Mouse (Mus musculus): ENCODE measurements around the gene Plp1. TPM values are rescaled to one million over a fixed set of nuclear protein-coding genes. Genes with fewer than 3 reads are reported as not detected.

Gene Plp1
- polyA plus RNA-seq (2015; fragmentation: Nextera tagmentation; extraction: Ambion mirVana): 1.9 and 3.0 TPM in 2 replicates

DNA sequence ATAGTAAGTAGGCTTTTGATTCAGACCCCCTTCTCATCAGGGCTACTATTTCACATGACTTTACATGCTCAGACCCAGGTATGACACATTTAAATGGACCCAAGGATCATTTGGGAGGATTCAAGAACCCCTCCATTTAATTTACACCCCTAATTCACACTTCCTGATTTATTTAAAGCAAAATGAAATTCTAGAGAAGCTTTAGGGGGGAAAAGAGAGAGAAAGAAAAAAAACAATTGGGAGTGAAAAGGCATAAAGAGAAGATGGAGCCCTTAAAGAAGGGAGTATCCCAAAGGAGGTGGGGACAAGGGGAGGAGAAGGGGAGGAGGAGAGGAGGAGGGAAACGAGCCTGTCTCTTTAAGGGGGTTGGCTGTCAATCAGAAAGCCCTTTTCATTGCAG lies at the start of gene Plp1:
Plp1 (plus strand) TSS at position 301 of the 400 bp plus-strand sequence.
- no peaks in the 10 kb centered on the region for H3K9me3 ChIP-seq (ENCODE audit: control insufficient read depth)
- no peaks in the 10 kb centered on the region for H3K27me3 ChIP-seq (replicated peaks; ENCODE audit: control insufficient read depth, insufficient read depth, low read length)
- H3K27ac ChIP-seq (ENCODE audit: low read depth, low read length): no peak within 1 kb of the TSS
- no peak for TF ChIP-seq CTCF (IDR thresholded peaks at IDR 0.05; ENCODE audit: low read depth)
- H3K4me2 ChIP-seq (replicated peaks; ENCODE audit: low read depth): no peak within 1 kb of the TSS
- ATAC-seq: no peak
- no peak within 1 kb of the TSS for H3K4me3 ChIP-seq (ENCODE audit: low read depth, low read length)
- H3K4me1 ChIP-seq (replicated peaks; ENCODE audit: control insufficient read depth, insufficient read depth, low read length): no peaks in the 10 kb centered on the region
- no peaks in the 10 kb centered on the region for H3K36me3 ChIP-seq (ENCODE audit: control insufficient read depth, insufficient read depth)
- 29% methylated on average over 1 of the region's 1 CpGs for WGBS
- H3K9ac ChIP-seq (ENCODE audit: low read depth, low read length): no peak within 1 kb of the TSS

DNA sequence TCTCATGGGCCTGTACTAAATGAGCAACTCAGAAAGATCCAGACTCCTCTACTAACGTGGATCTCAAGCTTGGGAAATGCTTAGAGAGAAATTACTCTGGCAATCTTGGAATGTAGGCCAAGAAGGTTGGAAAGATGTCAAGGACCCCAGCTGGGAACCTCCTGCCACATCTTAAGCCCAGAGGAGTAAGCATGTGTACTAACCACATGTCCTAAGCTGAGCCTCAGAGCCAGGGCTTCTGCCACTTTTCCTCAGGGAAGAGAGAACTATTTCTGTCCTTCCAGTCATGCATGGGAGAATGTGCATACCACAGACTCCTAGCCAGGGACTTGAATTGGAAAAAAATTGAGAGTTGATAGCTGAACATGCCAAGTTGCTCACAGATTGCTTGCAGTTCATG lies 49.4 kb upstream of the Plp1 start:
- no peak overlapping the region for H3K27ac ChIP-seq (ENCODE audit: low read depth, low read length)
- H3K36me3 ChIP-seq (ENCODE audit: control insufficient read depth, insufficient read depth): no peaks in the 10 kb centered on the region
- H3K9ac ChIP-seq (ENCODE audit: low read depth, low read length): no peak overlapping the region
- TF ChIP-seq CTCF (IDR thresholded peaks at IDR 0.05; ENCODE audit: low read depth): no peak
- no peak overlapping the region for H3K4me2 ChIP-seq (replicated peaks; ENCODE audit: low read depth)
- no peaks in the 10 kb centered on the region for H3K9me3 ChIP-seq (ENCODE audit: control insufficient read depth)
- no peaks in the 10 kb centered on the region for H3K27me3 ChIP-seq (replicated peaks; ENCODE audit: control insufficient read depth, insufficient read depth, low read length)
- no peak overlapping the region for H3K4me3 ChIP-seq (ENCODE audit: low read depth, low read length)
- no peak for ATAC-seq
- H3K4me1 ChIP-seq (replicated peaks; ENCODE audit: control insufficient read depth, insufficient read depth, low read length): no peaks in the 10 kb centered on the region
- 50% methylated on average over 1 of the region's 1 CpGs for WGBS

GRCm38 (mm10) chrX:136778046-136778445 lies 44.4 kb upstream of the Plp1 start:
- H3K4me1 ChIP-seq (replicated peaks; ENCODE audit: control insufficient read depth, insufficient read depth, low read length): no peaks in the 10 kb centered on the region
- no peak overlapping the region for H3K27ac ChIP-seq (ENCODE audit: low read depth, low read length)
- no peak overlapping the region for H3K9ac ChIP-seq (ENCODE audit: low read depth, low read length)
- no peak overlapping the region for H3K4me3 ChIP-seq (ENCODE audit: low read depth, low read length)
- H3K27me3 ChIP-seq (replicated peaks; ENCODE audit: control insufficient read depth, insufficient read depth, low read length): no peaks in the 10 kb centered on the region
- no peaks in the 10 kb centered on the region for H3K9me3 ChIP-seq (ENCODE audit: control insufficient read depth)
- no peak for ATAC-seq
- no peaks in the 10 kb centered on the region for H3K36me3 ChIP-seq (ENCODE audit: control insufficient read depth, insufficient read depth)
- no peak overlapping the region for H3K4me2 ChIP-seq (replicated peaks; ENCODE audit: low read depth)
- no peak for TF ChIP-seq CTCF (IDR thresholded peaks at IDR 0.05; ENCODE audit: low read depth)
- WGBS: 83% methylated on average over 3 of the region's 3 CpGs

GRCm38 (mm10) chrX:136779262-136779661 lies 43.2 kb upstream of the Plp1 start:
- Histone ChIP-seq H3K36me3 (ENCODE audit: control insufficient read depth, insufficient read depth) (no peaks in the 10 kb centered on the region), H3K4me3 (ENCODE audit: low read depth, low read length) (no peak overlapping the region), H3K4me2 (replicated peaks; ENCODE audit: low read depth) (no peak overlapping the region), H3K4me1 (replicated peaks; ENCODE audit: control insufficient read depth, insufficient read depth, low read length) (no peaks in the 10 kb centered on the region), H3K27ac (ENCODE audit: low read depth, low read length) (no peak overlapping the region), H3K27me3 (replicated peaks; ENCODE audit: control insufficient read depth, insufficient read depth, low read length) (no peaks in the 10 kb centered on the region), H3K9me3 (ENCODE audit: control insufficient read depth) (no peaks in the 10 kb centered on the region), H3K9ac (ENCODE audit: low read depth, low read length) (no peak overlapping the region)
- no peak for TF ChIP-seq CTCF (IDR thresholded peaks at IDR 0.05; ENCODE audit: low read depth)
- no peak for ATAC-seq
- WGBS: 59% methylated on average over 2 of the region's 2 CpGs

DNA sequence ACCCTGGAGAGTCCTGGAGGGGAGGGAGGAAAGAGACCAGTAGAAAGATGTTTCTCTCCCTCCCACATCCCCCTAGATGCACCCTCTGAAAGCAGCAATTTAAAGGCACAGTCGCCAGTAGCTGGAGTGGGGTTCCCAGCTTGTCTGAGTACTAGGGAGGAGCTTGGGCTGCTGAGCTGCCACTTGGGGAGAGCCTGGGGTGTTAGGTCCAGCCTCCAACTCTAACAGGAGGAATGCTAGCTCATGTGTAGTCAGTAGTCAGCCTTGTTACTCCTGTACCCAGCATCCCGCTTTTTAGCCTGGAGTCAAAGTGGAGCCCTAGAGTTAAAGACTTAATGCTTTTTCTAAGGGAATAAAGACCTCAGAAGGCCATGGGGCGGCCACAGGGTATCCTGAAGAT lies 42.4 kb upstream of the Plp1 start, which contains the start of gene Glra4:
Glra4 (minus strand) TSS at position 101 of the 400 bp plus-strand sequence.
- no peak for TF ChIP-seq CTCF (IDR thresholded peaks at IDR 0.05; ENCODE audit: low read depth)
- 79% methylated on average over 3 of the region's 3 CpGs for WGBS
- Histone ChIP-seq H3K27ac (ENCODE audit: low read depth, low read length) (no peak within 1 kb of the TSS), H3K36me3 (ENCODE audit: control insufficient read depth, insufficient read depth) (no peaks in the 10 kb centered on the region), H3K4me1 (replicated peaks; ENCODE audit: control insufficient read depth, insufficient read depth, low read length) (no peaks in the 10 kb centered on the region), H3K4me2 (replicated peaks; ENCODE audit: low read depth) (no peak within 1 kb of the TSS), H3K9ac (ENCODE audit: low read depth, low read length) (no peak within 1 kb of the TSS), H3K4me3 (ENCODE audit: low read depth, low read length) (no peak within 1 kb of the TSS), H3K9me3 (ENCODE audit: control insufficient read depth) (no peaks in the 10 kb centered on the region), H3K27me3 (replicated peaks; ENCODE audit: control insufficient read depth, insufficient read depth, low read length) (no peaks in the 10 kb centered on the region)
- no peak for ATAC-seq

DNA sequence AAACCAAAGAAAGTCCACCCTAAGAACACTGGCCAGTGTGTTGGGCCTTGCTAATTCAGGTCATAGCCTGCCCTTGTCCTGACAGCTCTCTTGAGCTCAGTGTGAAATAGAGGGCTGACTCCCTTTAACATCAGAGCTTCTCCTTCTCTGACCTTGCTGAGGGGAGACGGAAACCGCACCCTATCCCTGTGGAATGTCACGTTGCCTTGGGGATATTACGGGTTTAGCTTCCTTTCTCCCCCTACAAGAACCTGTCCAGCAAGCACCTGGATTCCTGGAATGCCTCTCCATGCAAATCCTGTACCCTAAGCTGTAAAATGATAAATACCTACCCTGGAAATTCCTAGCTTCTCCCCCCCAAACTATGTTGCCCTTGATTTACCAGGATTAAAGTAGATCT lies 33.0 kb upstream of the Plp1 start:
- H3K9ac ChIP-seq (ENCODE audit: low read depth, low read length): no peak overlapping the region
- no peak overlapping the region for H3K4me2 ChIP-seq (replicated peaks; ENCODE audit: low read depth)
- H3K27me3 ChIP-seq (replicated peaks; ENCODE audit: control insufficient read depth, insufficient read depth, low read length): no peaks in the 10 kb centered on the region
- WGBS: 72% methylated on average over 4 of the region's 4 CpGs
- no peaks in the 10 kb centered on the region for H3K9me3 ChIP-seq (ENCODE audit: control insufficient read depth)
- peaks cover 4% of the 10 kb centered on the region; the same call in 1 of the 2 replicates for H3K36me3 ChIP-seq (ENCODE audit: control insufficient read depth, insufficient read depth)
- H3K4me3 ChIP-seq (ENCODE audit: low read depth, low read length): no peak overlapping the region
- no peak overlapping the region for H3K27ac ChIP-seq (ENCODE audit: low read depth, low read length)
- TF ChIP-seq CTCF (IDR thresholded peaks at IDR 0.05; ENCODE audit: low read depth): no peak
- no peak for ATAC-seq
- H3K4me1 ChIP-seq (replicated peaks; ENCODE audit: control insufficient read depth, insufficient read depth, low read length): no peaks in the 10 kb centered on the region

GRCm38 (mm10) chrX:136797223-136797622 lies 25.2 kb upstream of the Plp1 start:
- ATAC-seq: no peak
- Histone ChIP-seq H3K9me3 (ENCODE audit: control insufficient read depth) (no peaks in the 10 kb centered on the region), H3K4me3 (ENCODE audit: low read depth, low read length) (no peak overlapping the region), H3K4me2 (replicated peaks; ENCODE audit: low read depth) (no peak overlapping the region), H3K27me3 (replicated peaks; ENCODE audit: control insufficient read depth, insufficient read depth, low read length) (no peaks in the 10 kb centered on the region), H3K27ac (ENCODE audit: low read depth, low read length) (no peak overlapping the region), H3K36me3 (ENCODE audit: control insufficient read depth, insufficient read depth) (no peaks in the 10 kb centered on the region), H3K4me1 (replicated peaks; ENCODE audit: control insufficient read depth, insufficient read depth, low read length) (no peaks in the 10 kb centered on the region), H3K9ac (ENCODE audit: low read depth, low read length) (no peak overlapping the region)
- no peak for TF ChIP-seq CTCF (IDR thresholded peaks at IDR 0.05; ENCODE audit: low read depth)
- WGBS: 43% methylated on average over 2 of the region's 2 CpGs

Measured in intestine, postnatal 0 days (tissue).